Mouse (Mus musculus) ES-Bruce4 (cell line): ENCODE measurements around the gene Cyth2. TPM values are rescaled to one million over a fixed set of nuclear protein-coding genes. Genes with fewer than 3 reads are reported as not detected.

Experiments
- H3K27ac ChIP-seq: 2 replicates; pipeline ENCODE4 v1.5.1; 2012; ENCODE audit warnings: low read length, inconsistent platforms; ENCODE audit not compliant: insufficient read depth
- H3K27me3 ChIP-seq: 2 replicates; pipeline ENCODE4 v1.6.1; 2012; ENCODE audit warnings: mild to moderate bottlenecking, low read length, inconsistent platforms; ENCODE audit not compliant: control insufficient read depth, poor library complexity, insufficient read depth, severe bottlenecking
- H3K36me3 ChIP-seq: 2 replicates; pipeline ENCODE4 v1.6.1; 2012; ENCODE audit warnings: inconsistent platforms, mild to moderate bottlenecking, low read length, moderate library complexity; ENCODE audit not compliant: control insufficient read depth, poor library complexity, insufficient read depth, severe bottlenecking
- H3K4me1 ChIP-seq: one replicate; pipeline ENCODE4 v1.8.1; 2011; ENCODE audit warnings: low read length; ENCODE audit not compliant: control insufficient read depth, insufficient read depth
- H3K4me3 ChIP-seq: 2 replicates; pipeline ENCODE4 v1.5.1; 2011; ENCODE audit warnings: low read depth, mild to moderate bottlenecking, low read length
- H3K9ac ChIP-seq: 2 replicates; pipeline ENCODE4 v1.6.1; 2012; ENCODE audit warnings: low read depth, mild to moderate bottlenecking, inconsistent platforms; ENCODE audit not compliant: poor library complexity, severe bottlenecking
- H3K9me3 ChIP-seq: replicated peaks from 2 replicates; pipeline ENCODE4 v1.6.1; 2012; ENCODE audit warnings: mild to moderate bottlenecking, low read length, inconsistent platforms; ENCODE audit not compliant: control insufficient read depth, poor library complexity, insufficient read depth, severe bottlenecking
- CTCF ChIP-seq: IDR thresholded peaks from one replicate; pipeline ENCODE4 v1.8.1; 2011; ENCODE audit warnings: low read depth, low read length
- EP300 ChIP-seq: IDR thresholded peaks from 2 replicates; pipeline ENCODE4 v1.6.1; 2011; ENCODE audit warnings: low read depth, low read length; ENCODE audit not compliant: insufficient read depth
- POLR2A ChIP-seq: IDR thresholded peaks from one replicate; pipeline ENCODE4 v1.8.1; 2011; ENCODE audit warnings: low read length; ENCODE audit not compliant: insufficient read depth
- polyA plus RNA-seq: library from polyadenylated mRNA; stranded (reverse); fragments of >200 nt; gene quantifications from 2 replicates; pipeline ENCODE4 v1.2.4, GENCODE M21; 2011; ENCODE audit warnings: low read depth; ENCODE audit not compliant: missing spikeins, insufficient read depth, insufficient read length

The Cyth2 gene
- polyA plus RNA-seq, 1 experiment, result 75.8 TPM

- no peaks in the 10 kb centered on the region for H3K36me3 ChIP-seq
- TF ChIP-seq CTCF, result no peak
- no peak overlapping the region for H3K9ac ChIP-seq
- no peaks in the 10 kb centered on the region for H3K4me1 ChIP-seq
- no peak overlapping the region for H3K27ac ChIP-seq
- no peaks in the 10 kb centered on the region for H3K9me3 ChIP-seq
- peak overlapping the region; percentile 11; the same call in 1 of the 2 replicates for H3K4me3 ChIP-seq
- no peaks in the 10 kb centered on the region for H3K27me3 ChIP-seq
These were observed 22.5 kb downstream of the Cyth2 start for GRCm38 (mm10) chr7:45791756-45792490.

GRCm38 (mm10) chr7:45790721-45791120, 23.7 kb downstream of the Cyth2 start:
- H3K9me3 ChIP-seq, result no peaks in the 10 kb centered on the region
- TF ChIP-seq POLR2A, result no peak
- no peak for TF ChIP-seq EP300
- TF ChIP-seq CTCF, result no peak
- H3K36me3 ChIP-seq, result no peaks in the 10 kb centered on the region
- H3K4me3 ChIP-seq, result no peak overlapping the region
- no peak overlapping the region for H3K27ac ChIP-seq
- no peaks in the 10 kb centered on the region for H3K27me3 ChIP-seq
- H3K9ac ChIP-seq, result no peak overlapping the region
- no peaks in the 10 kb centered on the region for H3K4me1 ChIP-seq

GRCm38 (mm10) chr7:45787642-45788041, 26.7 kb downstream of the Cyth2 start:
- no peak overlapping the region for H3K27ac ChIP-seq
- no peaks in the 10 kb centered on the region for H3K9me3 ChIP-seq
- H3K9ac ChIP-seq, result peak overlapping the region; percentile 5; the same call in 1 of the 2 replicates
- no peak for TF ChIP-seq POLR2A
- no peak for TF ChIP-seq CTCF
- no peak for TF ChIP-seq EP300
- peaks cover 3% of the 10 kb centered on the region for H3K4me1 ChIP-seq
- peak overlapping the region; percentile 43 for H3K4me3 ChIP-seq
- H3K36me3 ChIP-seq, result no peaks in the 10 kb centered on the region
- no peaks in the 10 kb centered on the region for H3K27me3 ChIP-seq

GRCm38 (mm10) chr7:45786661-45787413, 27.5 kb downstream of the Cyth2 start:
- Histone ChIP-seq H3K9me3 (no peaks in the 10 kb centered on the region), H3K27me3 (no peaks in the 10 kb centered on the region), H3K36me3 (no peaks in the 10 kb centered on the region), H3K27ac (no peak overlapping the region), H3K4me3 (peak overlapping the region; percentile 69), H3K4me1 (peaks cover 3% of the 10 kb centered on the region), H3K9ac (peak overlapping the region; percentile 26)
- TF ChIP-seq EP300, result no peak
- TF ChIP-seq POLR2A, result no peak
- TF ChIP-seq CTCF, result no peak

- no peak overlapping the region for H3K27ac ChIP-seq
- TF ChIP-seq EP300 (no peak), CTCF (no peak), POLR2A (no peak)
These were observed 28.2 kb downstream of the Cyth2 start for GRCm38 (mm10) chr7:45786136-45786578.

More at GRCm38 (mm10) chr7:45786136-45786578, 28.2 kb downstream of the Cyth2 start:
- Histone ChIP-seq H3K9ac (peak overlapping the region; percentile 66), H3K27me3 (no peaks in the 10 kb centered on the region), H3K4me1 (peaks cover 3% of the 10 kb centered on the region), H3K36me3 (no peaks in the 10 kb centered on the region), H3K9me3 (no peaks in the 10 kb centered on the region), H3K4me3 (peak overlapping the region; percentile 69)
